Mouse (Mus musculus) CH12.LX (cell line): ENCODE results near the gene Ica1. TPM values are rescaled to one million over a fixed set of nuclear protein-coding genes. Genes with fewer than 3 reads are reported as not detected.

Source experiments
- DNase-seq: peaks from one replicate; pipeline ENCODE4 v3.0.0-alpha.2; 2013; ENCODE audit errors: extremely low read depth
- H3K27ac ChIP-seq: 2 replicates; pipeline ENCODE4 v1.5.1; 2012; ENCODE audit warnings: low read depth, mild to moderate bottlenecking, control low read depth, moderate library complexity; ENCODE audit not compliant: insufficient read depth
- H3K27me3 ChIP-seq: replicated peaks from 2 replicates; pipeline ENCODE3; 2012; ENCODE audit warnings: inconsistent platforms
- H3K36me3 ChIP-seq, 2 experiments: replicated peaks in 1 of 2; 2 replicates each; pipeline versions ENCODE3 to v1.6.1; 2012; ENCODE audit warnings: inconsistent platforms in 1 of 2, low read length in 1 of 2, mild to moderate bottlenecking in 1 of 2, mixed read lengths in 1 of 2, moderate library complexity in 1 of 2; ENCODE audit not compliant: control insufficient read depth in 1 of 2, insufficient read depth in 1 of 2
- H3K4me1 ChIP-seq, 2 experiments: 2 replicates each; pipeline ENCODE4 v1.6.1; 2012; ENCODE audit warnings: inconsistent platforms in 1 of 2, moderate library complexity in 1 of 2; ENCODE audit not compliant: insufficient read depth in 2 of 2, control insufficient read depth in 1 of 2
- H3K4me2 ChIP-seq: 2 replicates; pipeline ENCODE4 v1.6.1; 2012; ENCODE audit warnings: low read depth, mild to moderate bottlenecking, control low read depth; ENCODE audit not compliant: poor library complexity, insufficient read depth, severe bottlenecking
- H3K4me3 ChIP-seq, 3 experiments: fragments of 150-350 bp in 1 of 3; sonication (generic) in 1 of 3; replicated peaks in 1 of 3; 2 replicates each; pipeline versions ENCODE3 to v1.5.1; 2011 to 2012; ENCODE audit warnings: low read depth in 2 of 3, low read length in 2 of 3, mild to moderate bottlenecking in 2 of 3, moderate library complexity in 2 of 3, control low read depth in 1 of 3, improper control_type of control experiment in 1 of 3, inconsistent platforms in 1 of 3, mixed read lengths in 1 of 3; ENCODE audit not compliant: poor library complexity in 1 of 3
- H3K79me2 ChIP-seq: replicated peaks from 2 replicates; pipeline ENCODE4 v1.6.1; 2012; ENCODE audit warnings: mild to moderate bottlenecking, moderate library complexity; ENCODE audit not compliant: control insufficient read depth, poor library complexity, insufficient read depth, severe bottlenecking; ENCODE audit errors: extremely low read depth
- H3K9ac ChIP-seq: 2 replicates; pipeline ENCODE4 v1.6.1; 2012; ENCODE audit warnings: low read depth, mild to moderate bottlenecking, control low read depth, moderate library complexity; ENCODE audit not compliant: insufficient read depth
- H3K9me3 ChIP-seq: replicated peaks from 2 replicates; pipeline ENCODE3; 2012; ENCODE audit warnings: low read length, inconsistent platforms, mixed read lengths
- BHLHE40 ChIP-seq: IDR thresholded peaks from 2 replicates; pipeline ENCODE4 v1.6.1; 2011; ENCODE audit warnings: mild to moderate bottlenecking, low read depth, low read length, improper control_type of control experiment
- CHD1 ChIP-seq: IDR thresholded peaks from 2 replicates; pipeline ENCODE4 v1.6.1; 2012; ENCODE audit warnings: low read depth, low read length, improper control_type of control experiment, inconsistent platforms
- E2F4 ChIP-seq: IDR thresholded peaks from 2 replicates; pipeline ENCODE4 v1.6.1; 2011; ENCODE audit warnings: low read depth, low read length, improper control_type of control experiment; ENCODE audit not compliant: insufficient replicate concordance
- ELF1 ChIP-seq: IDR thresholded peaks from 2 replicates; pipeline ENCODE4 v1.6.1; 2014; ENCODE audit warnings: low read depth, mild to moderate bottlenecking, inconsistent platforms, low read length, improper control_type of control experiment
- EP300 ChIP-seq: IDR thresholded peaks from 2 replicates; pipeline ENCODE4 v1.6.1; 2011; ENCODE audit warnings: low read length, improper control_type of control experiment
- ETS1 ChIP-seq: conservative IDR thresholded peaks from 2 replicates; pipeline ENCODE4 v1.6.1; 2012; ENCODE audit warnings: low read depth, mild to moderate bottlenecking, inconsistent platforms, low read length, improper control_type of control experiment, moderate library complexity
- HCFC1 ChIP-seq: IDR thresholded peaks from 2 replicates; pipeline ENCODE4 v1.6.1; 2012; ENCODE audit warnings: low read depth, mild to moderate bottlenecking, inconsistent platforms, low read length, improper control_type of control experiment
- JUN ChIP-seq: IDR thresholded peaks from 2 replicates; pipeline ENCODE4 v1.6.1; 2011; ENCODE audit warnings: low read depth, mild to moderate bottlenecking, low read length, improper control_type of control experiment, moderate library complexity; ENCODE audit not compliant: insufficient read depth
- JUND ChIP-seq: conservative IDR thresholded peaks from 2 replicates; pipeline ENCODE4 v1.6.1; 2011; ENCODE audit warnings: low read depth, low read length, improper control_type of control experiment
- MAFK ChIP-seq: IDR thresholded peaks from 2 replicates; pipeline ENCODE4 v1.6.1; 2011; ENCODE audit warnings: low read length, improper control_type of control experiment; ENCODE audit not compliant: insufficient replicate concordance
- NRF1 ChIP-seq: IDR thresholded peaks from 2 replicates; pipeline ENCODE4 v1.6.1; 2014; ENCODE audit warnings: low read depth, mild to moderate bottlenecking, inconsistent platforms, low read length, improper control_type of control experiment, moderate library complexity
- PAX5 ChIP-seq: IDR thresholded peaks from 2 replicates; pipeline ENCODE4 v1.6.1; 2012; ENCODE audit warnings: low read length, inconsistent platforms, mixed read lengths
- POLR2A ChIP-seq: IDR thresholded peaks from 2 replicates; pipeline ENCODE4 v1.6.1; 2011; ENCODE audit warnings: low read depth, mild to moderate bottlenecking, improper control_type of control experiment, low read length
- POLR2AphosphoS2 ChIP-seq: IDR thresholded peaks from 2 replicates; pipeline ENCODE4 v1.6.1; 2011; ENCODE audit warnings: low read depth, low read length, improper control_type of control experiment
- RAD21 ChIP-seq: IDR thresholded peaks from 2 replicates; pipeline ENCODE4 v1.6.1; 2011; ENCODE audit warnings: low read depth, mild to moderate bottlenecking, low read length, improper control_type of control experiment, moderate library complexity
- TBP ChIP-seq: conservative IDR thresholded peaks from 2 replicates; pipeline ENCODE4 v1.6.1; 2011; ENCODE audit warnings: low read depth, low read length, improper control_type of control experiment
- TCF12 ChIP-seq: IDR thresholded peaks from 2 replicates; pipeline ENCODE4 v1.6.1; 2014; ENCODE audit warnings: low read depth, mild to moderate bottlenecking, inconsistent platforms, low read length, improper control_type of control experiment
- UBTF ChIP-seq: IDR thresholded peaks from 2 replicates; pipeline ENCODE4 v1.6.1; 2012; ENCODE audit warnings: low read depth, mild to moderate bottlenecking, inconsistent platforms, low read length, improper control_type of control experiment, moderate library complexity
- ZC3H11A ChIP-seq: IDR thresholded peaks from 2 replicates; pipeline ENCODE4 v1.6.1; 2012; ENCODE audit warnings: low read depth, mild to moderate bottlenecking, inconsistent platforms, low read length, improper control_type of control experiment
- ZKSCAN1 ChIP-seq: IDR thresholded peaks from 2 replicates; pipeline ENCODE4 v1.6.1; 2012; ENCODE audit warnings: low read depth, inconsistent platforms, low read length, improper control_type of control experiment, borderline replicate concordance
- ZMIZ1 ChIP-seq: IDR thresholded peaks from 2 replicates; pipeline ENCODE4 v1.6.1; 2012; ENCODE audit warnings: low read depth, mild to moderate bottlenecking, inconsistent platforms, low read length, improper control_type of control experiment
- dilution Hi-C: fragments of 300-500 bp; cut with MboI; formaldehyde crosslinking; loops from 2 replicates; pipeline ENCODE4 v1.14.3; 2020; ENCODE audit warnings: low sequenced_read_pairs; ENCODE audit not compliant: extremely low pct_unique_long_range_greater_than_20kb, extremely low pct_ligation_motif_present
- in situ Hi-C: fragments of 300-500 bp; cut with MboI; formaldehyde crosslinking; loops from 3 replicates; pipeline ENCODE4 v1.14.3; 2019; ENCODE audit warnings: low sequenced_read_pairs, low pct_ligation_motif_present, low pct_unique_long_range_greater_than_20kb, mixed read lengths
- polyA plus RNA-seq: library from polyadenylated mRNA; unstranded; fragments of >175 nt; gene quantifications from 2 replicates; pipeline ENCODE4 v1.2.1, GENCODE M21; 2012; ENCODE audit warnings: low read depth; ENCODE audit not compliant: insufficient read length
- total RNA-seq, 2 experiments: library from RNA; depleted of rRNA; stranded (reverse); fragments of 300-350 nt in 1 of 2; fragments of >200 nt in 1 of 2; gene quantifications; 2 replicates each; pipeline ENCODE4 v1.2.3; 2012 to 2014

The Ica1 gene
- total and polyA plus RNA-seq, 3 experiments = 0.59 TPM; not detected in 2

DNA sequence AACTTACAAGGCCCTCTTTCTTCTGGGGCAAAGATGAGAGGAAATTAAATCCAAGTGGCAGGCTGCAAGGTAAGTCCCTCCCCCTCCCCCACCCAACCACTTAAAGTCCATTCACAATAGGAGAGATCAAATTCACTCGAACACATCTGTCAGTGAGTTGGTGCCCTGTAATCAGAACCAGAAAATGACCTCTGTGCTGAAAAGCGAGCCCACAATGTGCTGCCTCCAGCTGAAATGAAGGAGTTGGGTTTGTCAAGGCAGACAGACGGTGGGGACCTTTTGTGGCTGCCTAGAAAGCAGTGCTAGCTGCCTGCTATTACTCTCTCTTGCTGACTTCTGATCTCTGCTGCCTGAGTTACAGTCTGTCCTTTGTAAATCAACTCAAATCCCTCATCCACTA, 35.8 kb downstream of the Ica1 start:
- Histone ChIP-seq H3K9me3 (no peaks in the 10 kb centered on the region), H3K36me3 (no peaks in the 10 kb centered on the region), H3K4me2 (no peak overlapping the region), H3K27me3 (no peaks in the 10 kb centered on the region), H3K9ac (no peak overlapping the region), H3K4me3 (no peak overlapping the region), H3K4me1 (peaks cover 3 to 26% of the 10 kb centered on the region in 2 experiments; a peak in 3 of 4 replicates), H3K79me2 (no peaks in the 10 kb centered on the region), H3K27ac (no peak overlapping the region)
- in situ Hi-C loops (loop anchor here (25.0 kb wide), 1 partner anchor 405 kb away; no protein-coding TSS in a partner anchor), dilution Hi-C loops (no loop called here)
- DNase-seq = no peak
- no peak for TF ChIP-seq MAFK
- TF ChIP-seq ZMIZ1 = no peak
- TF ChIP-seq ZKSCAN1 = no peak
- TF ChIP-seq POLR2A = no peak
- no peak for TF ChIP-seq ZC3H11A
- no peak for TF ChIP-seq BHLHE40
- no peak for TF ChIP-seq E2F4
- no peak for TF ChIP-seq EP300
- no peak for TF ChIP-seq HCFC1
- TF ChIP-seq CHD1 = no peak
- no peak for TF ChIP-seq NRF1
- TF ChIP-seq UBTF = no peak
- no peak for TF ChIP-seq POLR2AphosphoS2
- TF ChIP-seq PAX5 = no peak
- no peak for TF ChIP-seq RAD21
- no peak for TF ChIP-seq TBP
- TF ChIP-seq ELF1 = no peak

- Histone ChIP-seq H3K79me2 (no peaks in the 10 kb centered on the region), H3K36me3 (no peaks in the 10 kb centered on the region), H3K27ac (no peak overlapping the region), H3K4me3 (no peak overlapping the region), H3K9me3 (no peaks in the 10 kb centered on the region), H3K9ac (no peak overlapping the region), H3K27me3 (no peaks in the 10 kb centered on the region), H3K4me2 (no peak overlapping the region), H3K4me1 (peaks cover 3 to 34% of the 10 kb centered on the region in 2 experiments; a peak in 3 of 4 replicates)
- no peak for DNase-seq
- in situ Hi-C loops = loop anchor here (25.0 kb wide), 1 partner anchor 404 kb away; no protein-coding TSS in a partner anchor
- dilution Hi-C loops = no loop called here
- no peak for TF ChIP-seq JUN
- no peak for TF ChIP-seq PAX5
- no peak for TF ChIP-seq ETS1
- no peak for TF ChIP-seq JUND
- TF ChIP-seq ZC3H11A = no peak
- no peak for TF ChIP-seq TCF12
- no peak for TF ChIP-seq ZKSCAN1
Measured at GRCm38 (mm10) chr6:8741659-8742058, 36.6 kb downstream of the Ica1 start.
